Mouse (Mus musculus) urinary bladder, adult 2 months (tissue): ENCODE results near the gene Cacna1g. TPM values are rescaled to one million over a fixed set of nuclear protein-coding genes. Genes with fewer than 3 reads are reported as not detected.

Source experiments
- DNase-seq: peaks from one replicate; pipeline ENCODE4 v3.0.0; 2022; ENCODE audit warnings: low spot score
- polyA plus RNA-seq: library from polyadenylated mRNA; depleted of rRNA; stranded (reverse); fragments of >200 nt; gene quantifications from 2 replicates; pipeline ENCODE4 v1.2.3, GENCODE M21; 2012

Gene Cacna1g
- polyA plus RNA-seq, 1 experiment, result 2.6 TPM

DNA sequence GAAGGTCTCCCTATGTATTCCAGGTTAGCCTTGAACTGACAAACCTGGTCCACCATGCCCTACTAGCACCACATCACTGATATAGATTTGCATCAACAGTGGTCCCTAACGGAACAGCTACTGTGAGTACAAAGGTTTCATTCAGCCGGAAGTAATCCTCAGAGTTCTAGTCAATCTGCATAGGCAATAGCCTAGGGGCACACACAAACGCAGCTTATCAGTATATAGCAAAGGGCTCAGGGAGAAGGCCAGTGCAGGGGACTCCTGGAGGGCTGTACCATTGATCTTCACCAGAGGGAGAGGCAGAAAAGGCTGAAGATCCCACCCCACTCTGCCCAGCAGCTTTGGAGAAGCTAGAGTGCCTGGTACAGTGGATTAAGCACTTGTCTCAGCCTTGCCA is 27.0 kb downstream of the Cacna1g start:
- no peak for DNase-seq

DNA sequence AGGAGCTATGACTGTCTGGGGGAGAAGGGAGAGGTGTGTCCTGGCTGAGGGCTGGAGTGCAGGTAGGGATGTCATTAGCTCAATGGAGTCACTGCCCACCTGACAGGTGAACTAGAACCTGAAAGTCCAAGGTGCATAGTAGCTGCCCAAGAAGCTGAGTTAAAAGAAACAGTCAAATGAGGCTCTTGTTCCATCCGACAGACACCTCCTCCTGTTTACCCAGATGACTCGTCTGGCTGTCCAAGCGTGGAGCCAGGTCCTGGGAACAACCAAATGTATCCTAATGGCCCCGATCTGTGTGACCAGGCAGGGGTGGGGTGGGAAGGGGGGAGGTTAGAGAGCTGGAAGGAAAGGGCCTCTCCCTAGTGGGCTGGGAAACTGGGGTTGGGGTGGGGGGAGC is 28.7 kb downstream of the Cacna1g start:
- no peak for DNase-seq

DNA sequence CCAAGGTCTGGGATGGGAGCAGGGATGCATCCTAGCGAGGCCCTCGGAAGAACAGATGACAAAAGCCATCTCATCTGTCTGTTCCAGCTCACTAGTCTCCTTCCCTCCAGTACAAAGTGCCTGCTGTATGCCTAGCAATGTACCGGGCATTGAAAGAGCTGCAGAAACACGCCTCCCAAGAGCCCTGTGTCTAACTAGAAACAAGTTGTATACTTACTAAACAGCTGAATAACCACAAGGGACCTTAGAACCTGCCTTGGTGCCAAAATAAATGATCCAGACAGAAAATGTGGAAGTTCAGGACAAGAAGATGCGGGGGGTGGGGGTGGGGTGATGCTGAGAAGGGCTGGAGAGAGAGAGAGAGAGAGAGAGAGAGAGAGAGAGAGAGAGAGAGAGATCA is 29.2 kb downstream of the Cacna1g start:
- DNase-seq, result no peak

DNA sequence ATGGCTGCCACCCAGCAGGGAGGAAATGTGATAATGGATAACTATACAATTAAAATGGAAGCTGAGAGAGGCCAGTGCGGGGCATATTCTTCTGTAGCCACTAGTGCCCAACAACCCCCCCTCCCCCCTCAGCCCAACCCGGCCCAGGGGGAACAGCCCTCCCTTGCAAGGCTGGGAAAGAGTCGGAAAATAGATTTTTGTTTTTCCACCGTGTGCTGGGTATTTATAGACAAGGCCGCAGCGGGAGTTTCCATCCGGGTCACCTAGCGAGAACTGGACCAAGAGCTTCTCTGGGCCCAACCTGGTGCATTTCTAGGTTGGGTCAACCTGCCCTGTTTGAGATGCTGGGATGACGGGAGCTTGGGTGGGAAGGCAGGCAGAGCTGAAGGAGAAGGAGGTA is 32.2 kb downstream of the Cacna1g start:
- no peak for DNase-seq

DNA sequence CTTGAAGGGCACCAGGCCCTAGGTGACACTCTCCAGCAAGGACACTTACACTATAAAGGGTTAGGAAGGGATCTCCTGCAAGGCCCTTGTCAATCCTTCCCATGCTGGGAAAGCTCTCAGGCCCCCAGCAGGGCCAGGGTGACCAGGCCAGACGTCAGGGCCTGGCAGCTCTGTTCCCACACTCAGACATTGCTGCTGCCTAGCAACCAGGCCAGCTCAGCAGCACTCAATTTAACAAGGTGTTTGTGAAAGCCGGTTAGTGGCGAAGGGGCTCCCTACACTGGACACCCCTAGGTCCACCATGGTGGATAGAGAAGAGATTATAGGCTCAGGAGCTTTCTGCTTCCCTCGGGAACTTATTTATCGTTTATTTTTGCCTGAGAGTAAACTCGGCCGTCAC is 32.9 kb downstream of the Cacna1g start:
- no peak for DNase-seq

DNA sequence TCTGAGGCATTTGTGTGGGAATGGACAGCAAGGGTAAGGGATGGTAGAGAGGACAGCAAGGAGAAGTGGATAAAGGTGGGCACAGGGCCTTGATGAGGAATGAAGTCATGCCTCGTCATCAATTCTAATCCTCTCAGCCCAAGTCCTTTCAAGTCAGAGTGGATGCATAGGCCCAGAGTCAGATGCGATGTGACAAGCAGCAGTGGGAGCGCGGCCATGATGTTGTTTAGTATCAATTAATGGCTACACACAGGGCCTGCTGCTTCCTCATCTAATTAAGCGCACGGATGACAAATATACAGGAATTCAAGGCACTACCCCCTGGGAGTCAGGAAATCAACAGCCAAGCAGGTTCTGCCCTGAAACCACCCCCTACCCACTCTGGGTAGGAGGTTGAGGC is 33.6 kb downstream of the Cacna1g start:
- DNase-seq, result no peak

DNA sequence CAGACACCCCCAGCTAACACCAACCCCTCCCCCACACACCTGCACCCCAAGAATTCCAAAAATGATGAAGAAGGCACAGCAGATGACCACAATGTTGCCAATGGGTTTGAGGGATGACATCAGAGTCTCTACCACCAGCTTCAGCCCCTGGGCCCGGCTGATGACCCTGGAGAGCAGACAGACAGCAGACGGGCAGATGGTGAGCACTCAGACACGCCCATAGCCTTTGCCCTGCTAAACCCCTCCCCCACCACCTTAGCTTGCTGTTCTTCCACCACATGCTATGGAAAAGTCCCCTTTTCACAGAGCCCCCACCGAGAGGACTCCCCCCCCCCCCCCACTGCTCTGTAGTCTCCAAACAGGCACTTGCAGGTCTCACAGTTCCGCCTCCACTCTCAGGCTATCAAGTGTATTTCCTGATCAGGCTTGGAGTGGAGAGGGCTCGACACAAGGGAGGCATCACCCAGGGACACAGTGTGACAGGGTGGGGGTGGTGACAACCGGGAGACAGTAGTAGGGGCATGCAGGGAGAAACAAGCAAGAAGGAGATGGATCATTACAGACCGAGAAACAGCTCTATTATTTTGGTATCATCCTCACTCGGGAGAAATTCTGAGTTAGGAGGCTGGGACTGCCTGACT is 44.9 kb downstream of the Cacna1g start:
- no peak for DNase-seq

DNA sequence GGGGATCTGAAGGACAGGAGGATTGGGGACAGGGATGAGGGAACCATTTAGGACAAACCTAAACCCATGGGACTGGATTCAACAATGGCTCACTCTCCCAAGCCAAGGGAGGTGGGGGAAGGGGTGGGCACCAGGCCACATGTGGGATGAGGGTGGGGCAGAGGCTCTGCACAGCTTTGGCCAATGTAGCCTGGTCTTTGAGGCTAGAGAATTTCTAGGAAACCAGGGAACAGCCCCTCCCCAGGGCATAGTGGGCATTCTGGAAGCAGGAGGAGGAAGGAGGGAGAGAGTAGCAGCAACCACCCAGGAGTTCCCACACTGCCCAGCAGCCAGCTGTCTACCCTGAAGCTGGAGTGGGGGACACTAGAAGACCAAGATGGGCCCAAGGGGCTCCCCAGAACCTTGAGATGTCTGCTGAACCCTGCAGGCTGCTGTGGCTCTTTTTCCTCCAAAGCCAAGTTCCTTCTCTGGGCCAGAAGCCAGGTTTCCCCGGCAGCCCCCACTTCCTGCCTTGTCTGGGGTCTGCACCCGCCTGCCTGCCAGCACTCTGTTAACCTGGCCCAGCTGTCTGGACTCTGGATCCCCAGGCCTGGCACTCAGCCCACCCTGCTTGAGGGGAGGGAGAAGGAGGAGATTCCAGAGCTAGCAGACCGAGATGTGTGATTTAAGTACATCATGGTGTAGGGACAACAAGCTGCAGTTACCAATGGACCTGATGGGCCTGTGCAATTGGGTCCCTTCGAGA is 45.7 kb downstream of the Cacna1g start:
- no peak for DNase-seq

DNA sequence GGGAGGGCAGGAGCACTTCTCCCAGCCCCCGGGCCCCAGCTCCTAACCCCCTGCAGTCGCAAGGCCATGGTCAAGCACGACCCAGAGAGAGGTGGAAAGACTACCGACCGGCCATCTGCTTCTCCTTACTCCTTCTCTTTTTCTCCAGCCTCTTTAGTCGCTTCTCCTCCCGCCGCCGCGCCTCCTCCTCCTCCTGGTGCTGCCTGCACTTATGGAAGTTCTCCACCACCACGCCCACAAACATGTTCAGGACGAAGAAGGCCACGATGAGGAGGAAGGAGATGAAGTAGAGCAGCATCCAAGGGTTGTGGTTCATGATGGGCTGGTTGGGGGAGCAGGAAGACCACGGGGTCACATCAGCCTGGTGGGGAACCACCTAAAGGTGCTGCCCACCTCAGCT is 48.3 kb downstream of the Cacna1g start:
- no peak for DNase-seq

DNA sequence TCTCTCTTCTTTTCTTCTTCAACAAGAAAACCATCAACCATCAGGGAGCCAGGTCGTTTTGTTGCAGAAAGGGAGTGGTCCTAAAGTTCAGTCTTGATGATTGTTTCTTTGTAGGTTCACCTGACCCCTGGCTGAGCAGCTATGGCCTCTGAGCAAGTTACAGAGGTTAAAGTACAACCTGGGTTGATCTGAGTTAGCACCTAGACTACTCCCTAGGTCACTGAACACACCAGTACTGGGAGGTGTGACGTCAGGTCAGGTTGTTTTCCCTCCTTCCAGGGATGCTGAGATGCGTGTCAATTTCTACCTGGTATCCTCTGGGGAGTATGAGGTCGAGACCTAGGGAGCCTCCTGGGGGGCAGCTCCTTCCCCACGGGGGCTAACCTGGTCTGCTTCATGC is 48.8 kb downstream of the Cacna1g start:
- DNase-seq, result no peak

DNA sequence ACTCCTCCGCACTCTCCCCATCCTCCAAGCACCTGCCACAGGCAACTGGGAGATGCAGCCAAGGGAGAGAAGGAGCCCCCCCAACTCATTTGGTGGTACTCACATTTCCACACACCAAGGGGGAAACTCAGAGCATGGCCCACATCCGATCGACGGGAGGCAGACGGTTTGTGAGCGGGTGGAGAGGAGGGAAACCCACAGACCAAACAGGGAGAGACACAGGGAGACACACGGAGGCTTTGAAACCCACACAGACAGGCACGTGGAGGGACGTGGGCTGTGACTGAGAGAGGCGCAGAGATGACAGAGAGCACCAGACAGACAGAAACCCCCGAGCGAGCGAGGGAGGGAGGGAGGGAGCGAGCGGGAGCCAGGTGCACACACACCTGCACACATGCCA is 49.6 kb downstream of the Cacna1g start:
- no peak for DNase-seq

DNA sequence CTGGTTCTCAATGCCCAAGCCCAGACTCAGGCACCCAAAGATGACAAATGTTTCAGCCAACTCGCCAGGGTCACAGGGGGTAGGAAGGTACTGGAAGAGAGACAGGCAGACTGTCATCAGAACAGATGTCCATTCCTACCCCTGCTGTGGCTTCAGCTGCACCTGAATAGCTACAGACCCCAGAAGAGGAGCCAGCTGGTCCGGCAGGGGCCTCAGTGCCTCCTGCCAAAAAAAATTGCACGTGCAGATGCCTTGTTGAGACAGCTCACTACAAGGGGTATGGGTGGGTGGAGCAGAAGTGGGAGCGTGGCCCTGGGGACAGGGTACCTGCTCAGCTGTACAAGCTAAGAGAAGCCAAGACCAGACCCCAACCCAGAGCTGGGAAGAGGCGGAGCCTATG is 50.1 kb downstream of the Cacna1g start:
- no peak for DNase-seq

DNA sequence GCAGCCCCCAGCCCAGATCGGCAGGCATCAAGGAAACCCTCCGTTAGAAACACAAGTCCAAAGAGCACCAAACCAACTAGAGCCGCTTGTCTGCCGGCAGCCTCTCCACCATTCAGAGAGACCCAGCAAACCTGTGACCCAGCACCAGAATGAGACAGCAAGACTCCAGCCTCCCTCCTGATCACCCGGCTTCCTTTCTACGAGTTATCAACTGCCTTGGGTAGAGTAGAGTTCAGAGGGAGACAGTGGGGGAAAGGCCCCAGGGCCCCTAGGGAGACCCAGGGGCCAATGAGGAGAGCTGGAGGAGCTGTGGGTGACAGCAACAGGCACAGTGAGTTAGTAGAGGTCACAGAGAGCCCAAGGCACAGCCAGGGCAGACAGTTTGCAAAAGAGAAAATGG is 53.0 kb downstream of the Cacna1g start:
- no peak for DNase-seq

DNA sequence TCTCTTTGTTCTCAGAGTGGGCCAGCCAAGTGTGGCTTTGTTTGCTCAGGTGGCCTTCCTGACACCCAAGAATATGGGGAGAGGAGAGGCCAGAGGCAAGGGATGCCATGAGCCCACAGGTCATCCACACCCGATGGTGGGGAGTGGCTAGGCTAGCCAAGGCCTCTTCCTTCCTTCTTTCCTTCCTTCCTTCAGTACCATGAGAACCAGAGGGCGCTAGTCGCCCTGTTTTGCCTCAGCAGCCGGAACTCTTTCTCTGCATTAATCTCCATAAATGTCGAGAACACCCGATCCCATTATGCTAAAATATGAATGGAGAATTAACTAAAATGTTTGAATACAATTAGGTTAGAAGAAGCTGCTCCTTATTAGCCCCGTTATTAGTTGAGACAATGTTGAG is 53.7 kb downstream of the Cacna1g start:
- no peak for DNase-seq

DNA sequence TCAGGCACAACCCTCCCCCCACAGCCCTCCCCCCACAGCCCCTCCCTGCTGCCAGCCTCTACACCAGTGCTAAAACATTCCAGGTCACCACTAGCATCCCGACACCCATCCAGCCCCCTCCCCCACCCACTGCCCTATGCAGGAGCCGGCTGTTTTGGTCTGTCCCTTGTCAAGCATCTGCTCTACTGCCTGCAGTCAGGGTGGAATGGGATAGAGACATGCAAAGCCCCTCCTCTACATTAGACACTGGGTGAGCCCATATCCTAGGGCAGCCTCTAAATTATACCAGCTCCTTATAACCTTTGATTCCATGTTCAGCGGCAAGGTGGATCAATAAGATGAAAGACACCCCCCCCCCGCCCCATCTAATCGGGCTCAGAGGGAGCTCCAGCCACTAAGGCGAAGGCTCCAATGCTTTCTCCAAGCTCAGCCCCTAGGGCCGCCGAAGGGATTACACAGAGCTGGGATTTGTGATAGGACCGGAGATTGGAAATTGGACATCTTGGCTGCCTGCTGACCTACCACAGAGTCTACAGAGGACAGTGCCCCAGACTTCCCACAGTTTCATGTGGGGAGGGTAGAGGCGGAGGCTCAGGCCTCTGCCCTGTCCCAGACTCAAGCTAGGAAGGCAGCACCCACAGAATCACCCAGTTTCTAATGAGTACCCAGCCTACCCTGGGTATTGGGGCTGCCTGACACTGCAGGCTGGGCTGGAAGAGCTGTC is 54.8 kb downstream of the Cacna1g start:
- no peak for DNase-seq

DNA sequence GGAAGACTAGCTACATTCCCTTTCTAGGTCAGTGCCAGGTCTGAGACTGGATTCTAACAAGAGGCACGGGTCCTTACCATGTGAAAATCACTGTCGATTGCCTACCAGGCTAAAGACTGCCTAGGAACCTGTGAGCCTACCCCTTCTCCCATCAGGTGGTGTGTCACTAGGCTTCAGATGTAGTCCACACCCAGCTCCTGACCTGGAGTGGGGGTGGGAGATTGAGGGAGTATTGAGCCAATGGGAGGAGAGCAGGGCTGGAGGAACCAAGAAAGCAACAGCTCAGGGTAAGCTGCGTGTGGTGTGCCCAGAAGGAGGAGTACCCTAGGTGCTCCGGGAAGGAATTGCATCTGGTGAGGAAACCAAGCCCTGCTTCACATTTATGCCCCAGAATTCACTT is 60.0 kb downstream of the Cacna1g start:
- DNase-seq, result no peak

DNA sequence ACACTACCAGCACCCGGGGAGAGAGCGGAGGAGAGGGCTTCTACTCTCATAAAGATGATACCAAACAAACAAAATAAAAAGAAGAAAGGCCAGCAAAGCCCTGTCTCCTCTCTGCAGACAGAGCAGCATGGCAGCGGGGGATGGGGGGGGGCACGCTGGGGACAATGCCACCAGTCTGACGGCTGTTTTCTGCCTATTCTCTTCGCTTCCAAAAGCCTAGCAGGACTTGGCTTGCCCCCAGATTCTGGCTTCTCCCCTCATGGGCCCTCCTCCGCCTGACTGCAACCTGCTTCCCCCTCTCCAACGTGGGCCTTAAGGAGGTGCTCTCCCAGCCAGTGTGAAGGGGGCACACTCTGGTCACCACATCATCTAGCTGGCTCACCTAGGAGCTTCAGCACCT is 60.5 kb downstream of the Cacna1g start:
- DNase-seq, result no peak

DNA sequence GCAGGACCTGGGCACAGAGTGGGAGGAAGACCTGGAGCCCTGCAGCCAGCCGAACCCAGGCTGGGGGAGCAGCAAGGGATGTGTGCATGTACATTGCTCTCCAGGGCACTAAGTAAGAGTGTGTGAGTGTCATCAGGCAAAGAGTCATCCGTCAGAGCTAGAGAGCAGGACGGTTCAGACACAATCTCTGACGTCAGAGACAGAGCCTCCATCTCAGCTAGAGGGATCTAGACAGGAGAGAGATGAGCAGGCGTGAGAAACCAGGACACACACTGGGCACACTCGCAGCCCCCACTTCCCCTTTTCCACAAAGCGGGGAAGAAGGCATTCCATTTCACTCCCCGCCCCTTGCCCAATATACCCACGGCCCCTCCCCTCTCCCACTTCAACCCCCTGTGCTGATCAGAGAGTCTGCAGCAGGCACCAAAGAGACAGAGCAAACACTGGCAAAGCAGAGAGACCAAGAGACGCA is 61.0 kb downstream of the Cacna1g start:
- DNase-seq, result no peak

DNA sequence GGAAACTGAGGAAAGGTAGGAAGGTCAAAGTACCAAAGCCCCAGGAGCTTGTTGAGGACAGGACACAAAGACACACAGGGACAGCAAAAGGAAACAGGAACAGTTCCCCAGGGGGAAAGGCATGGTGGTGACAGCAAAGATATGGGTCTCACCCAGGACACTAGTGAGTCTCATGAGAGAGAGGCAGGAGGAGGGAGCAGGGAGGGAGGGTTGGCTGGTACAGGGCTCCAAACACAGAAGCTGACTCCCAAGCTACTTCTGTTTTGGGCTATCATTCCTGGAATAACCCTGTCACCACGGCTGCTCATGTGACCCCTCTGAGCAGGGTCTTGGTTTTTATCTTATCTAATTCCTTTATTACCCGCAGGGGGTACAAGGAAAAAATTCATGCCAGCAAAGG is 61.4 kb downstream of the Cacna1g start:
- no peak for DNase-seq

DNA sequence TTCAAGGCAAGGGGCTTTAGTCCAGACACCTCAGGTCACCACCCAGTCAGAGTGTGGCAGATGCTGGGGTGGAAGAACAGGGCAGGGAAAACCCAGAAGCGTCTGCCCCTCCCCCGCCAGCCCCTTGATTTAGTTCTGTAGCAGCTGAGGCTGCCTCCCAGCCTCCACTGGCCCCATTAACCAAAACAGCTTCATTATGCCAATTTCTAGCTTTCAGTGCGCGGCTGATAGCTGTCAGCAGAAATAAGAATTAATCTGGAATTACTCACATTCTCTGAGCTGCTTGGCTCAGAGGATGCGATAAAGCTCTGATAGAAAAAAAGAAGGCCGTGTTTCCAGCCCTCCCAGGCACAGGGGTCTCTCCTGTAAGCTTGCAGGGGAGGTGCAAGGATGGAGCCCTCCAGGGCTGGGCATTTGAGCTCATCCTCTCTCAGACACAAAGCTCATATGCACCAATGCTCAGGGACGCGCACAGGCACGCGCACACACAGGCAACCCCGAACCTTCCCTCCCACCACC is 66.1 kb downstream of the Cacna1g start:
- DNase-seq, result no peak

DNA sequence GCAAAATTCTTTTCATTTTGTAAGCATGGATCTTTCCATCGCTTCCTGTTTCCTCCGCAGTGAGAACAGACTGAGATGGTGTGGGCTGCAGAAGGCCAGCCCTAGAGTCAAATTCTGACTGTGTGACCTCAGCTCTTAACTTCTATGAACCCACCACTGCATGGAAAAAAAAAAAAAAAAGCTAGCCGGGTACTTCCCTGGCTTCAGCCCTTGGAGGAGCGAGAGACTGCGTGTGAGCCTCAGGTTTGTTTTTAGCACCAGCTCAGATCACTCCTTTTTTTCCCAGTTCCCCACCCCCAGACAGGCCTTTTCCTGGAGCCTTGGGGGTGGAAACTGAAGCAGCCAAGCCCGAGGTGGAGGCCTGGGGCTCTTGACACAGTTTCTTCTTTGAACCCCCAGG is 68.7 kb downstream of the Cacna1g start:
- no peak for DNase-seq

DNA sequence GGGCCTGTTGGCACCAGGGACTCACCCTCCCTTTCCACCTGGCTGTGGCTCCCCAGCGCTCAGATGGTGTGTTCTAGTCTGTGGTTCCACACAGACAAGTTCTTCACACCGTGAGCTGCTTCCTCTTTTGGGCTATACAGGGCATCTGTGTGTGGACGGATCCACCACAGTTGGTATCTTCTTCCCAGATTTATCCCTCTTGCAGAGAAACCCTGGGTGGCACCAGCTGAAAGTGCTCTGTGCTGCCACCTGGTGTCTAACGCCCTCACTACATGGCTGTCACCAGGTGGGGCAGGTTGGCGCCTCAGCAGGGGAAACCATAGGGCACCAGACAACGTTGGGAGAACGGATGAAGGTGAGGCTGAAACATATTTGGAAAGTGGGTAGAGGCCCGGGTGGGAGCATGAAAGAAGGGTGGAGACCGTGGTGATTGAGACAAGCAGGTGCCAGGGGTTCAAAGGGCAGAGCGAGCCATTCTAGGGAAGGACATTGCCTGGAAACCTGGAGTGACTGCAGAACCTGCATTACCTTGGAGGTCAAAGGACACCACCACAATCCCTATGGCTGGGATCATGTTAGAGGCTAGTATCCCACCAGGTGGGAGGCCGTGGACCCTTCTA is 69.2 kb downstream of the Cacna1g start:
- DNase-seq, result peak; percentile 77
